Mouse (Mus musculus) retina, postnatal 7 days (tissue): Measurements from ENCODE around the gene Pcgf5.
"Not testable (repeated sequence)": the region's sequence is repeated elsewhere in the genome, so short reads cannot be mapped to it uniquely, and the experiment has no call there.

Experiments used
- DNase-seq: peaks from one replicate; pipeline ENCODE4 v3.0.0-alpha.2; 2012; ENCODE audit warnings: low read depth, low spot score

The Pcgf5 gene

DNA sequence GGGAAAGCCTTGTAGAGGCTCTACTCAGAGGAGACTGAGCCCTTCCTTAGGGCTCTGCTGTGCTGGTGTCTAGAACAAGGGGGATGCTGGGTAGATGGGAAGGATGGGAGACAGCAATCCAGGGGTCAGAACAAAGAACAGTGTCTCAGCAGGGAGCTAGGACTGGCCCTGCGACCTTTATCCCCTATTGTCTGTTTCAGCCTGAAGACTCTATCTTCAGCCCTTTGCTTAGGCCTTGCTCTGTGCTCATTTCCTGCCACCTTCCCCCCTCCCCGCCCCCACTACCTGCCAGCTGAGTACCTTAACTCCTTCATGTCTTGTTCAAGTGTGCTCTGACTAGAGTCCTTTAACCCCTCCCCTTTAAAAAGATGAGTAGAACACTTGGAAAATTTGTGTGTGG is 36.3 kb downstream of the Pcgf5 start:
- DNase-seq: no peak

DNA sequence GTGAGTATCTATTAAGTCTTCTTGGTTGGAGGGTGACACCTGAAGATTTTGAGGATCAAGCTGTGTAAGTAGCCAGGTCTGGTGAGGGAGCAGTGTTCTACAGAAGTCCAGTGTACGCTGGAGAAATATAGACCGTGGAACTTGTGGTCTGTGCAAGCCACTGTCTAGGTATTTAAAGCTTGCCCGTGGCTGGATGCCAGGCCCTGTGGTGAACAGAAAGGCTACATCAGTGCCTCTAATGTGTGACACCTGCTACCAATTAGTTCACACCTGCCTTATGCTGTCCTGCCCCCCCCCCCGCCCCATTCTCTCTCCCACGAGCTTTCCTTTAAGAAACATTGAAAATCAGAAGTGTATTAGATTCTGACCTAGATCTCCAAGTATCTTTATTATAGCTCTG is 40.4 kb downstream of the Pcgf5 start:
- no peak for DNase-seq

DNA sequence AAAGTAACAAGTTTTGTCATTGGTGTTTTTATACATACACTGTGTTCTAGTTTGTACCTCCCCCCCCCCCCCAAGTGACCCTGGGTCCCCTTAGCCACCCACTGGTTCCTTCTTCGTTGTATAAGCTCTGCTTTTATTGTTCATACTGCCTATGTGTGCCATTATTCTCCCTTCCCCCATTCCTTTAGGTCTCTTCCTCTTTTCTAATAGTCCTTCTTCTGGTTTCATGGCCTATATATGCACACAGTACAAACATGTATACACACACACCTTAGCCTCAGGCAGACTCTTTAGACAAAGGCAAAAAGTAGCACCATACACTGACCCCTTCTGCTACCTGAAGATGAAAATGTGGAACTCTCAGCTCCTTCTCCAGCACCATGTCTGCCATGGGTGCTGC is 42.6 kb downstream of the Pcgf5 start:
- DNase-seq: no peak

DNA sequence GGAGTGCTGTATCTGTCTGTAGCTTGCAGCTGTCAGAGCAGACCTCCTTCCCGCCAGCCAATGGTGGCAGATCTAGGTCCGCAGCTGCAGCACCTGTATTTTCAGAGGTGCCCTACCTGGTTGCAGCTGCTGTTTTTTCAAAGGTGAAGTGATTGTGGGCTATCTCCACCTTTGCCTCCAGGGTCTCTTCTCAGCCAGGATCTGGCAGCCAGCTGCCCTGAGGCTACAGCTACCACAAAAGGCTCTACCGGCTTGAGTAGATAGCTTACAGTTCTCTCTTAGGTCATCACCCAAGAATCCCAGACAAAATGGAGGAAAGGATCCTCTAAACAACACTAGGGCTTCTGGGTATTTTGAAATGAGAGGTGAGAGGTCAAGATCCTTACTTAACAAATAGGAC is 50.4 kb downstream of the Pcgf5 start:
- no peak for DNase-seq

DNA sequence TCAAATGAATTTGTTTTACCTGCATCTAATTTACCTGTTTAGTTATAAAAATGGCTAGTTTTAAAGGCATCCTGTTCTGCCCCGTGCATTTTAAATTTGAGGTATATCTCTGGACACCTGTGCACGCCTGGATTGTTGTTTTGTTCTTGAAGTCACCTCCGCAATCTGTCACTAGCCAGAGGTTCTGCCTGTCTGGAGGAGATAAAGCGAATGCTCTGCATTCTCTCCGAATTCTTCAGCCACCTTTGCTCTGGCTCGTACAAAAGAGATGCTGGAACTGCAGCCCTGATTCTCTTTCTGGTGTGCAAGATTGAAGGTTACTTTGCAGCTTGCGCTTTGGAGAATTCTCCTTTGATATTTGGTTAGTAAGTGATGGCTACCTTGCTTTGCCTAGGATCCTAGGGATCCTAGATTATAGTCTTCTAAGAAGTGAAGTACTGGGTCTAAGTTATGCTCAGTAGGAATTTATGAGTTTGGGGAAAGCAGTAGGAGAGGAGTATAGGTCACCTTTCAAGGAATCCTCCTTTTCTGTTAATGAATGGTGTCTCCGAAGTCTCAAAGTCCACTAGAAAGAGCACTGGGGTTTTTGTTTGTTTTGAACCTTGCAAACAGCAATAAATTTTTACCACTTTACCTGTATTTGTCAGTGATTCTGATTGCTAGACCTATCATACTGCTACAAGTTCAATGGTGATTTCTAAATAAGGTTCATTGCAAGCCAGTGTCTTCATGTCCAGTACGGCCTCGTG is 60.4 kb downstream of the Pcgf5 start:
- no peak for DNase-seq

DNA sequence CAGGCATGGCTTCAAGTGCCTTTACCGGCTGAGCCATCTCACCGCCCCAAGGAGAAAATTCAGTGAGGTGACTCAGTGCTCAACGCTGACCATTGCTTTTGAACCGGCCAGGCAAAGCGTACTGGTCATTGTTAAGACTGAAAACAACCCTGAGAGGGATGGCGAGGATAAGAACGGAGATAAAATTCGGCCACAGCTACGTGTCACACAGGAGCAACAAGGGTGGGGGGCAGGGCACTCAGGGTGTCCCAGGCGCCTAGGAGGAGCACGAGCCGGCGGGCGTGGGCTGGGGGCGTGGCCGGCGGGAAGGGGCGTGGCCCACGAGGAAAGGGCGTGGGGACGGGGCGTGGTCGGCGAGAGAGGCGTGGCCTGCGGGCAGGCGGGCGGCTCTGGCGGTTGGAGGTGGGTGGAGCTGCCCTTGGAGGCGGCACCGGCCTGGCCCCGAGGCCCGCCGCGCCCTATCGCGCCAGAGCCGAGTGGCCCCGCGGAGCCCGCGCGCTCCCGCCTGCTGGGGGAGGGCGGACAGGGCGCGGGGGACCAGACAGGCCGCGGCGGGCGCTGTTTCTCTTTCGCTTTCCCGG is 61.3 kb downstream of the Pcgf5 start:
- peak; percentile 86 for DNase-seq

DNA sequence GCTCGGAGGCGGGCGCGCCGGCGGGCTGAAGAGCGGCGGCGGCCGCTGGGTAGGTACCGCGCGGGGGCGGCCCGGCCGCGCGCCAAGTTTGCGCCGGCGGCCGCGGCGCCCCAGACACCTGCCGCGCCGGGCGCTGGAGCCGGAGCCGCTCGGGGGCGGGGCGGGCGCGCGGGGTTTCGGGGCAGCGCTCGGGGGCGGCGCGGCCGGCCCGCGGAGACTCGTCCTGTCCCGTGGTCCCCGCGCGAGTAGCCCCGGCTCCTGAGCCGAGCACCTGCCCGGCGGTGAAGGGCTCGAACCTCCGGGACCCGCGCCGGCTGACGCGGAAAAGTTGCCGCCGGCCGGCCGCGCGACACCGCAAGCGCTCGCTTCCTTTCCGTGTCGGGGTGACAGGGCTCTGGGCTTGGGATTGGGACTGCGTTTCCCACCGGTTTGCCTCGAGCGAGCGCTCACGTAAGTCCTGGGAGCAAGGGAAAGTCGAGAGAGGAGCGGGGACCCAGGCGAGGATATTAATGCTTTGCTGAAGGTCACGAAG is 61.8 kb downstream of the Pcgf5 start:
- DNase-seq: no peak

DNA sequence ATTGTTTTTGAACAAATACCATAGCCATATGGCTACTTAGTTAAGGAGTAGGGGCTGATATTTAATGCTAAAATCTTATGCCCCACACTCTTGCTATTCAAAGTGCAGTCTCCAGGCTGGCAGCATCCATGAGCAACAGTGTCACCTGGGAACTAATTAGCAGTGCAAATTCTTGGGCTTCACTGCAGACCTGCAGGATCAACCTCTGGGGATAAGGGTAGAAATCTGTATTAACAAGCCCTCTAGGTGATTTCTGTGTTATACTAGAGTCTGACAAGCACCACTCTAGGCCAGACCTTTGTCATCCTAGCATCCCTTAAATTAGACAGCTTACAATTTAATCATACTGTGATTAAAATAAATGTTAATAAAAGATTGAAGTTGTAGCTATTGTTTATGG is 71.8 kb downstream of the Pcgf5 start:
- no peak for DNase-seq

DNA sequence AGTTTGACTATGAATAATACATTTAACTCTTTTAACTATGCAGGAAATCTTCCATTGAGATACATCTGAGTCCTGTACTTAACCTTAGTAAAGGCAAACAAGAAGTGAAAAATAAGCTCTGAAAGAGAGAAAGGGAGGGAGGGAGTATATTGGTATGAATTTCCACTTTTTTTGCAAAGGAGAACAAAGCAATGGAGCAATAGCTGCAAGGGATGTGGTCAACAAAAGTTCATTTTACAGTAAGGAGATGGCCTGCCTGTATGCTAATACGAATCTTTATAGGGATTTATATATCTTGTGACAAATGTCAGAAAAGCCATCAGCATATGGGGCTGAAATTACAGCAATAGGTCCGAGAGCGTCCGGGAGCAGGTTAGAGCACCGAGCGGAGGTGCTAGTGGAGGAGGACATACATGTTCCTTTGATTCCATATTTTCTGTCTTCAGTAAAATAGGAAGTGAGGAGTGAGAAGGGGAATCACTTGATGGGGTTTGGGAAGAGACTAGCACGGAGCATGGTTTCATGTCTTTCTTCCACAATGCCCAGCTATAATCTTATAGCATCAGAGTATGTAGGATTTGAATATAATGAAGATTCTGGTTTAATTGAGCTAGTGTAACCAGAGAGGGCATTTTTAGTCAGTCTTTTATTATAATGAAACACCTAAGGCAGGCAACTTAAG is 79.2 kb downstream of the Pcgf5 start:
- DNase-seq: no peak

DNA sequence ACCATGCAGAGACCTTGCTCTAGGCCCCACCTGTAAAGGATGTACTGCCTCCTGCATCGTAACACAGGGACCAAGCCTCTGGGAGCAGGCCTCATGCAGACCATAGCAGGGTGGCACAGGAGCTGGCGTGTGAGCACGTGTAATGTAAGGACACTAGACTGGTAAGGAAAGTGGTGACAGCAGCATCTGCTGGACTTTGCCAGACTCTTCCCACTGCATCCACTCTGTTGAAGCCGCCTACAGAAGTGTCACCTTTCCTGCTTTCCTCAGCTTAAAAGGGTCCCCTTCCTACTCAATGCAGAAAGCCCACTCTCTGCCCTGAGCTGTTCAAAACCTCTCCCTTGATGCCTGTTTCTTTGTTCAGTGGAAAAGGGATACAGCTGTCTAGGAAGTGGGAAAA is 80.0 kb downstream of the Pcgf5 start:
- no peak for DNase-seq

DNA sequence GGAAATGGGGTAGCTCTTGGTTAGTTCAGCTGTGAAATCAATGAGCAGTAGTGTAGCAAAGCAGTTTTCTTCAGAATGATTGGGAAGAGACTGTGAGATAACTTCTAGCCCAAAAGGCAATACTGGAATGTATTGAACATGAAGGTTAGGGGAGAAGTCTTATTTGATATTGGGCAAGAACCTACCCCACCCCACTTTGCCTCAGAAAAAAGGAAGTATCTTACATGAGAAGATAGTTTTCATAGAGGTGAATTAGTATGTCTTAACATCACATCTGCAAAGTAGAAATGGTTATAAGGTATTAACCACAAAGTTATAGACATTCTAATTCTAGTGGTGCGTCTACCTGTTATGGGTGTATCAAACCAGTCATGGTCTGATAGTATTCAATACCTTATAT is 81.2 kb downstream of the Pcgf5 start:
- DNase-seq: no peak

DNA sequence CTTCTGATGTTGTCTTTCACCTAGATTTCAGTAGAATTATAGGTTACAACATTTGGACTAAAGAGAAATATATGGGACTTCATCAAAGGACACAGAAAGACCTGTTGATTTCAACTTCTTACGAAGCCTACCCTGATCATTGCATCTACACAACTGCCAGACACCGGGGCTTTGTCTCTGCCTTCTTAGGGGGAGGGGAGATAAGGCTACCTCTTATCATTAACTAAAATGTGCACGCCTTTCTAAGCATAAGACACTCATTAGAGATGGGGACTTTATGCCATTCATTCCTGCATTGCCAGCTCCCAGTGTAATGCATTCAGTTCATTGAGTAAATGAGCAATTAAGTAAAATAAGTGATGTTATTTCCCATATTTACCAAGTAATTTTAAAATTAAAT is 85.1 kb downstream of the Pcgf5 start:
- no peak for DNase-seq

DNA sequence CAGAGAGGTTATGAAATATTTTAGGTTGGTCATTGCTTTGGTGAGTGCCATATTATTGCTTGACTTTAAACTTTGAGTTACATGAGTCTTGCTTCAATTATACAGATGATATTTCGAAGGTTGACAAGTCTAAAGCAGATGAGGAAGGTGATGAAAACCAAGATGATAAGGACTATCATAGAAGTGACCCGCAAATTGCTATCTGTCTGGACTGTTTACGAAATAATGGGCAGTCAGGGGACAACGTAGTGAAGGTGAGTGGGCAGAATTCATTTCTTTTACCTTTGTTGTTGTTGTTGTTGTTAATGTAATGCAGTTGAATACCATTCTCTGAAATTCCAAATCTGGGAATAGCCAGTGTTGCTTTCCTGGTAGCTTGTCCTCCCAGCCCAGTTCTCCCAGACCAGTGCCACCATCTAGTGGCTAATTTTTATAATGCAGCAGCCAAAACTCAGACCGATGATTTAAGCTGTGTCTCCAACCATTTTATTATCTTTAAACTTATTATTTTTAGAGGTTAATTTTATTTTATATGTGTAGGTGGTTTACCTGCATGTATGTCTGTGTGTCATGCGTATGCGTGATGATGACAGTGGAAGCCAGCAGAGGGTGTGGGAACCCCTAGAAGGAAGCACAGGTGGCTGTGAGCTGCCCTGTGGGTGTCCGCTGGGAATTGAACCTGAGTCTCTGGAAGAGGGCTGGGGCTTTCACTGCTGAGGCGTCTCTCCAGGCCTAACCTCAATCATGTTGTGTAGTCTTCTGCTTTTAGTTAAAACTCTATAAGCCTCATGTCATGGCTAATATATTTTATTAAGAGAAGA is 92.0 kb downstream of the Pcgf5 start:
- DNase-seq: peak; percentile 32

DNA sequence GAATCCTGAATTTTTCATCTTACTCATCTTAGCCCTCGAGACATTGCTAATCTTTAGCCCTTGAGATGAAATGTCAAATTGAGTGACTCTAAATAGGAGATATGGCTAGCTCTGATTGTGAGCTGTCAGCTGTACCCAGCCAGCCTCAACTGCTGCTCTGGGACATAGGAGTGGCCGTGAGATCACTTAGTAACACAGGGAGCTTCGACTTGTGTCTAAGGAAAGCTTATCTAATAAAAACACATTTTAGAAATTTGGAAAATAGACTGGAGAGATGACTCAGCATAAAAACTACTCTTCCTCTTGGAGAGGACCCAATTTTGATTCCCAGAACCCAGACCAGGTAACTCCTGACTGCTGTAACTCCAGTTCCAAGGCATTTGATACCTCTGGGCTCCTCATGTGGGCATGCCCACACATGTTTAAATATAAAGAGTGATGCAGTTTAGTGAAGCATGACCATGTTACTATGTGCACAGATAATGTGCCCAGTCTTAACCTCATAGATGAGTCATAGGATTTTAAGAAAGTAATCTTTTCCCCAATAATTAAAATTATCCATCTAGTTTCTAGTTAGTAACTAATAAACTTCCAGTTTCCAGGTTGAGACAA is 103.0 kb downstream of the Pcgf5 start:
- no peak for DNase-seq

DNA sequence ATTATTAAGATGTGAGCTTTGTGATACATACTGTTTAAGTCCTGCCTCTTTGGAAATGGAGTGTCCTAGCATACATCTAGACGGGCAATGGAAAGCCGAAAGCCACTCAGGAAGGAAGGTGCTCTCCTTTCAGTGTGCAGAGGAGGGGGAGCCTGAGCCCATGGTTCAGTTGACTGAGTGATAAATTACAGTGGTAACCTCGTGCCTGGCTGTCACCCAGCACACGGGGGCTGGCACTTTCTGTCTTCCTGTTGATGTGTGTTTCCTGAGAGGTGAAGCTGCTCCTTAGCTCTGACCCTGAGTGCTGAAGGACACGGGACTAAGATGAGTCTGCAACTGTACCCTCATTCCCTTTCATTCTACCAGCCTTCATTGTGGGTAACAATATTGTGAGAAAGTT is 103.6 kb downstream of the Pcgf5 start:
- no peak for DNase-seq

DNA sequence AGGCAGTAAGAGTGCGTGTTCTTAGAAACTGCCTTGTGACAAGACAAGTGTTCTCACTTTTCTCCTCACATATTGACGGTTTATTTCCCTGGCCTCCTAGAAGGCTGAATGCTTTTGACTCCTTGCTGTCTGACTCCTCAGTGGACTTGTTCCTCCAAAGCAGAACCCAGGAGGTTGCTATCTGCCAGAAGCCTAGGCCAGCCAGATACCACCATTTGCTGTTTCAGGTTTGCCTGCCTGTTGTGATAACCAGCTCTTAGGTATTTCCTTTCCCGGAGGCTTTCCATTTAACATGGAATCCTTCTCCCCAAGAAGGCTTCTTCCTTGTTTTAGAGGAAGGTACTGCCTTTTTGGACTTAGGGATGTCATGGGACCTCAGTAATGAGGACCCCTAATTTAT is 104.1 kb downstream of the Pcgf5 start:
- DNase-seq: not testable (repeated sequence)

DNA sequence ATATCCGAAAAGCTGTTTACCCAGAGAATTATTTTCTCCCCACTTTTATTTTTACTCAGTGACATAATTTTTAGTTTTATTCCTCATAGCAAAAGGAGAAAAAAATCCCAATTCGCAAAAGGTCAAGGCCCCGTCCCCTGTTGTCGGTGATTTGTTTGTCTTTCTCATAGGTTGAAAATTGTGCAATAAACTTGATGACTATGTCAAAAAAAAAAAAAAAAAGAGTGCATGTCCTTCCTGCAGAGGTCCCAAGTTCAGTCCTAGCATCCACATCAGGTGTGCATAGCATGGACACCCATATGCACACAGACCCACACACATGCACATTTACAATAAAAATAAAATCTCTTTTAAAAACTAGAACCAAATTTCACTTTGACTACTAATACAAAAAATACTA is 105.3 kb downstream of the Pcgf5 start:
- no peak for DNase-seq

DNA sequence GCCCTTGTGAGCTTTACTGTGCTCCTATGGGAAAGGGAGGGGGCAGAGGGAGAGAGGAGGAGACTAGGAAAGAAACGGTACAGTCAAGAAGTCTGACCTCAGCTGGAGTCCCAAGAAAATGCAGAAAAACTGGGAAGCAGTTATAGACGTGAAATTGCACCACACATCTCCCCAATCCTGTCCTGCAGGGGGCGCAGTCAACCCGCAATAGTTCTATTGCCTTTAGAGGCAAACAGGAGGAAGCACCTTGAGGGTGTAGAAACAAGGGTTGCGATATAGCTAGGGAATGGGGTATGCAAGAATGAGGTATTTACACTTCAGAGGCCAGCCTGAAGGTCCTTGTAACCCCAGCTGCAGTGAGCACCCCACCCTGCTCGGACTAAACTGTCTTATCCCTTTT is 122.0 kb downstream of the Pcgf5 start:
- peak; percentile 9 for DNase-seq

DNA sequence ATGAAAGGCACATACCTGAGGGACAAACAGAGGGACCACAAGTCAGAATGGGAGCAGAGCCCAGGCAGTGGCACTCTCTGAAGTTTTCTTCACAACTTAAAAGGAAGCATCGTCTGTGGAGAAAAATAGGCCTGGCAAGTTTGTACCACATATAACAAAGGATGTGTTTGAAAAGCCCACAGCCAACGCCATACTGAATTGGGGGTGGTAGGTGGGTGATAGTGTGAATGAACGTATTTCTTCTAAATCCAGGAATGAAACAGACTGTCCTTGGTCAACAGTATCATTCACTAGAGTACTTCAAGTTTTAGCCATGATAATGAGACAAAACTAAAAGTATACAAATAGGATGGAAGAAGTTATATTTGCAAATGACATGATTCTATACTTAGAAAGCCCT is 123.2 kb downstream of the Pcgf5 start:
- no peak for DNase-seq

DNA sequence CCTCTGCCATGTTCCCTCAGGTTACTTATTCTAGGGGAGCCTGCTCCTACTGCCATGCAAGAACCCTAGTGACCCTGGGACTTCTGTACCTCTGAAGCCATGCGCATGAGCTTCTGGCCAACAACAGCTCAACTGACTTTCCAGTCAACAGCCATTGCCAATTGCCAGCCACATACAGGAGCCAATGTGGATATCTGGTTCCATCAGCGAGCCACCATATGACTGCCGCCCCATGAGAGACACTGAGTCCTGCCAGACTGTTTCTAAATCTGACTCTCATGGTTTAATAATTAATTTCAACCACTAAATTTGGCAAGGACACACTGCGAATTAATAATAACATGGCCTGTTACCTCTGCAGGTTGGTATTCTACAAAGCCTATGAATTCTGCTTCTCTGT is 128.5 kb downstream of the Pcgf5 start:
- DNase-seq: no peak

DNA sequence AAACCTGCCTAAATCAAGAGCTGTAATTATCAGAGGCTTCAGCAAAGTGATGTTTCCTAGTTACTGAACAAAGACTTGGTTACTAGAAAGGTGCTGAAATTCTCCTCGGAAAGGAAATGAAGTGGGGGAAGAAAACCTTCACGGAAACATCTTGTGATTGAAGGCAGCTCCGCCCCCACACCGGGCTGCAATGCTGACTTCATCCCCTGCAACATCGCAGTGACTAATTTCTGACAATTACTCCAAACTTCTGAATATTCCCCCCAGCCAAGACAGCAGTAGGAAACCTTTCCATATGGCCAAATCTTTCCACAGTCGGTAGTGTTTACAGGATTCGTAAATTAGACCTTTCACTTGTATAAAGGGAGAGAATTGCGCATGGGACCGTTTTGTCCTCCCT is 129.0 kb downstream of the Pcgf5 start:
- DNase-seq: no peak

DNA sequence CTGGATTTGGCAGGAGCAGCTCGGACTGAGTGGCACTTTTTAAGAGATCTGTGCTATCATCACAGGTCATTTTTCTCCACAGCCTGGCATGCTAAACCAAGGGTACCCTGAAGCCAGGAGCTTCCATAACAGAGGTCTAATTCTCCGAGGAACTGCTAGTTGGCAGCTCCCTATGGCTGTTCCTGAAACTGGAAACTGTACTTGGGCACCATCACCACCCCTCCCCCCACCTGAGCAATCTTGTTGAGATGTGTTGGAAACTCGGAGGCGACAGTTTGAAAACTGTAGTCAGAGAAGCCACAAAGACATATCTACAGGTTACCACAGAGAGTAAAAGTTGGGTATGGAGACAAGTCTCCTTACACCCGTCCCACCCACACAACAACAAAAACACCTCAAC is 129.6 kb downstream of the Pcgf5 start:
- DNase-seq: no peak
